Mouse (Mus musculus) myocyte (in vitro differentiated cells): ENCODE results near the gene Zfp646.

Experiments
- POLR2A ChIP-seq: IDR thresholded peaks from one replicate; pipeline ENCODE4 v1.6.1; 2011; ENCODE audit warnings: low read depth, mild to moderate bottlenecking, control low read depth, moderate library complexity; ENCODE audit not compliant: insufficient read length
- POLR2AphosphoS2 ChIP-seq: IDR thresholded peaks from one replicate; pipeline ENCODE4 v1.6.1; 2011; ENCODE audit warnings: low read depth, control low read depth; ENCODE audit not compliant: insufficient read length
- USF1 ChIP-seq: IDR thresholded peaks from one replicate; pipeline ENCODE4 v1.6.1; 2011; ENCODE audit warnings: low read depth, mild to moderate bottlenecking, control low read depth, moderate library complexity

DNA sequence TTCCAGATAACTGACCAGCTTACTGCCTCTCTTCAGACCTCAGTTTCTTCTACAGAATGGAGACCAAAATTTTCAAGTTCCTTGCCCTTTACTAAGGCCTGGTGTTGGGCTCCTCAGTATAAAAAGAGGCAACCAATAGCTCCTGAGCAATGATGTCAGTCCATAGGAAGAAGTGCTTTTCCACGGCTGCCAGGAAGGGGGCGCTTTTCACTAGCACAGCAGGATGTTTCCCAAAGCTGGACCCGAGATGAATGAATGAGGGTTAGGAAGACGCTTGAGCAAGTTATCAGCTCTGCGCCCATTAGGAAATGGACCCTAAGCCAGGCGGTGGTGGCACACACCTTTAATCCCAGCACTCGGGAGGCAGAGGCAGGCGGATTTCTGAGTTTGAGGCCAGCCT, 45.5 kb downstream of the Zfp646 start:
- TF ChIP-seq POLR2AphosphoS2 (no peak), USF1 (no peak), POLR2A (no peak)
